Mouse (Mus musculus): ENCODE data around the gene Abca4.

DNA sequence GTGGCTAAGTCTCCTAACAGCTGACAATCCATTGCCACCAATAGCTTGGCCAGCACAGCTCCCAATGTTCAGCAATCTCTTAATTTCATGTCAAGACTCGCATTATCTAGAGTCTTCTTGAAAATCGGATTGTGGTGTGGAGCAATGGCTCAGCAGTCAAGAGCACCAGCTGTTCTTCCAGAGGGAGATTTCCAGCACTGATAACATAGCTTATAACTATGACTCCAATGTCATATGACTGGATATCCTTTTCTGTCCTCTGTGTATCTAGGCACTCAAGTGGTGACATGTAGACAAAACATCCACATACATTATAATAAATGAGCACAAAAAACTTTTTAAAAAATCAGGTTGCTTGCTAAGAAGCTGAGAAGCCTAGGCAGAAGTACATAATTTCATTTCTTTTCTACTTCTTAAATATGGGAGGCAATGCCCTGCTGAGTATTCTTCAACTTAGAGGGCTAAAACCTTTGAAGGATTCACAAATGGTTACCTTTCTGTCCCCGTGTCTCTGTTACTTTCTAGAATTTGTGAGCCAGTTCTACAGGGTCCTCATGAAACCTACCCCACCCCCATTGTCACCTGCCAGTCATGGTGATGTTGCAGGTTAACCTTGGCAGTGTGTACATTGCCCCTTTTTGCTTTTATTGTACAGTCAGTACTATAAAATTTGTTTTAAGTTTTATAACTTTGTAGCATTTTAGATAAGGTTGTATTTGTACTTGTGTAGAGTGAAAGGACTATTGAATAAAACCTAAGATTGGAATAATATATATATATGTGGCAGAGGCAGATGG is 177.2 kb downstream of the Abca4 start:
- TF ChIP-seq CTCF (IDR thresholded peaks at IDR 0.05; ENCODE audit: control insufficient read depth, insufficient read depth, insufficient replicate concordance, low read depth, low read length) (no peak), POLR2A (IDR thresholded peaks at IDR 0.05; ENCODE audit: control insufficient read depth, low read depth, low read length) (no peak)
